Mouse (Mus musculus): ENCODE results near the gene Nek2.

Nek2 gene

GRCm38 (mm10) chr1:191814240-191814639 lies 7.0 kb upstream of the Nek2 start:
- peak; percentile 94 for DNase-seq (ENCODE audit: low read depth, low spot score)

- no peak for DNase-seq (ENCODE audit: low read depth, low spot score)
Observed at GRCm38 (mm10) chr1:191814935-191815334, 6.3 kb upstream of the Nek2 start.

GRCm38 (mm10) chr1:191816596-191816995 lies 4.6 kb upstream of the Nek2 start:
- DNase-seq (ENCODE audit: low read depth, low spot score): no peak

- peak; percentile 92 for DNase-seq (ENCODE audit: low read depth, low spot score)
Observed at GRCm38 (mm10) chr1:191817418-191818144, 3.7 kb upstream of the Nek2 start.

- DNase-seq (ENCODE audit: low read depth, low spot score): no peak
Observed at GRCm38 (mm10) chr1:191818145-191818631, 3.1 kb upstream of the Nek2 start.

GRCm38 (mm10) chr1:191819026-191819425 lies 2.2 kb upstream of the Nek2 start:
- DNase-seq (ENCODE audit: low read depth, low spot score): peak; percentile 83

- no peak for DNase-seq (ENCODE audit: low read depth, low spot score)
Observed at GRCm38 (mm10) chr1:191820951-191821325, 306 bp upstream of the Nek2 start.

- no peak for DNase-seq (ENCODE audit: low read depth, low spot score)
Observed at GRCm38 (mm10) chr1:191829124-191829523, 7.9 kb downstream of the Nek2 start.

- no peak for DNase-seq (ENCODE audit: low read depth, low spot score)
Observed at GRCm38 (mm10) chr1:191833396-191833795, 12.2 kb downstream of the Nek2 start.

- peak; percentile 83 for DNase-seq (ENCODE audit: low read depth, low spot score)
Observed at GRCm38 (mm10) chr1:191834825-191835224, 13.6 kb downstream of the Nek2 start.

- no peak for DNase-seq (ENCODE audit: low read depth, low spot score)
Observed at GRCm38 (mm10) chr1:191836318-191836985, 15.2 kb downstream of the Nek2 start.

- no peak for DNase-seq (ENCODE audit: low read depth, low spot score)
Observed at GRCm38 (mm10) chr1:191837691-191838090, 16.4 kb downstream of the Nek2 start.

- DNase-seq (ENCODE audit: low read depth, low spot score): no peak
Observed at GRCm38 (mm10) chr1:191838994-191839741, 17.9 kb downstream of the Nek2 start.

- no peak for DNase-seq (ENCODE audit: low read depth, low spot score)
Observed at GRCm38 (mm10) chr1:191840774-191841565, 19.7 kb downstream of the Nek2 start.

- DNase-seq (ENCODE audit: low read depth, low spot score): no peak
Observed at GRCm38 (mm10) chr1:191842247-191842646, 21.0 kb downstream of the Nek2 start.

- no peak for DNase-seq (ENCODE audit: low read depth, low spot score)
Observed at GRCm38 (mm10) chr1:191846667-191847066, 25.4 kb downstream of the Nek2 start.

GRCm38 (mm10) chr1:191849501-191849900 lies 28.3 kb downstream of the Nek2 start:
- no peak for DNase-seq (ENCODE audit: low read depth, low spot score)

GRCm38 (mm10) chr1:191853442-191853841 lies 32.2 kb downstream of the Nek2 start:
- DNase-seq (ENCODE audit: low read depth, low spot score): no peak

- no peak for DNase-seq (ENCODE audit: low read depth, low spot score)
Observed at GRCm38 (mm10) chr1:191854716-191855115, 33.5 kb downstream of the Nek2 start.

GRCm38 (mm10) chr1:191855136-191855878 lies 34.1 kb downstream of the Nek2 start:
- DNase-seq (ENCODE audit: low read depth, low spot score): no peak

Measured in A20 (cell line).